Mouse (Mus musculus): ENCODE measurements around the gene 4931428F04Rik. TPM values are rescaled to one million over a fixed set of nuclear protein-coding genes. Genes with fewer than 3 reads are reported as not detected.

4931428F04Rik gene
- polyA plus RNA-seq, 1 experiment from 2014 or later: 23.6 TPM

- 80% methylated on average over 12 of the region's 12 CpGs for WGBS
Observed at GRCm38 (mm10) chr8:105231503-105232320, 58.0 kb downstream of the 4931428F04Rik start.

More at GRCm38 (mm10) chr8:105231503-105232320, 58.0 kb downstream of the 4931428F04Rik start:
- ATAC-seq (replicated peaks; ENCODE audit: insufficient number of reproducible peaks, low FRiP score, low TSS enrichment, low read depth): no peak
- H3K27ac ChIP-seq (replicated peaks; ENCODE audit: low read depth, low read length): no peak overlapping the region
- no peak overlapping the region for H3K9ac ChIP-seq (replicated peaks; ENCODE audit: low read length)
- H3K4me3 ChIP-seq (ENCODE audit: low read depth, low read length): no peak overlapping the region
- H3K4me2 ChIP-seq (ENCODE audit: low read depth, low read length): no peak overlapping the region
- H3K36me3 ChIP-seq (replicated peaks; ENCODE audit: control insufficient read depth, insufficient read depth, low read depth, low read length): no peaks in the 10 kb centered on the region
- DNase-seq (ENCODE audit: low spot score): no peak
- H3K9me3 ChIP-seq (replicated peaks; ENCODE audit: control insufficient read depth, low read length): no peaks in the 10 kb centered on the region
- H3K4me1 ChIP-seq (ENCODE audit: control insufficient read depth, insufficient read depth, low read length): no peaks in the 10 kb centered on the region
- no peaks in the 10 kb centered on the region for H3K27me3 ChIP-seq (ENCODE audit: control insufficient read depth, insufficient read depth, low read length)

MicroRNAs within 50 kb of the gene (microRNA counts, 519-probe panel; counts per million panel counts)
- microRNA mmu-miR-328: 2,729 counts per million, percentile 32 among the panel's probes with 10 or more counts

Small RNA genes lying within 50 kb of the gene (microRNA-seq; reads per million reads assigned to microRNA genes)
- gene Gm27320 (ENCODE audit: borderline number of aligned reads) (not detected), gene Mir328 (ENCODE audit: borderline number of aligned reads) (209 reads per million, percentile 53 among the genes with 10 or more reads in this experiment)

Other genes starting within 250 kb of the 4931428F04Rik start
- gene Ces3a, start 241.3 kb downstream of the 4931428F04Rik start, polyA plus RNA-seq (2014; fragmentation: Nextera tagmentation; extraction: Ambion mirVana): not detected in 2 replicates
- gene Ces3b, start 206.1 kb downstream of the 4931428F04Rik start, polyA plus RNA-seq (2014; fragmentation: Nextera tagmentation; extraction: Ambion mirVana): not detected in 2 replicates
- not detected in 2 replicates for gene Ces4a, start 158.1 kb downstream of the 4931428F04Rik start, polyA plus RNA-seq (2014; fragmentation: Nextera tagmentation; extraction: Ambion mirVana)
- 119 and 139 TPM in 2 replicates for gene Cbfb, start 119.2 kb downstream of the 4931428F04Rik start, polyA plus RNA-seq (2014; fragmentation: Nextera tagmentation; extraction: Ambion mirVana)
- gene D230025D16Rik, start 64.7 kb downstream of the 4931428F04Rik start, polyA plus RNA-seq (2014; fragmentation: Nextera tagmentation; extraction: Ambion mirVana): 30.8 and 31.5 TPM in 2 replicates
- gene B3gnt9, start 34.7 kb downstream of the 4931428F04Rik start, polyA plus RNA-seq (2014; fragmentation: Nextera tagmentation; extraction: Ambion mirVana): 2.3 and 3.3 TPM in 2 replicates
- gene Tradd, start 25.3 kb downstream of the 4931428F04Rik start, polyA plus RNA-seq (2014; fragmentation: Nextera tagmentation; extraction: Ambion mirVana): 14.0 and 16.6 TPM in 2 replicates
- 1.2 and 2.0 TPM in 2 replicates for gene Fbxl8, start 25.2 kb downstream of the 4931428F04Rik start, polyA plus RNA-seq (2014; fragmentation: Nextera tagmentation; extraction: Ambion mirVana)
- 0.13 TPM in 1 of 2 replicates, not detected in the other for gene Hsf4, start 20.1 kb downstream of the 4931428F04Rik start, polyA plus RNA-seq (2014; fragmentation: Nextera tagmentation; extraction: Ambion mirVana)
- gene Nol3, start 13.7 kb downstream of the 4931428F04Rik start, polyA plus RNA-seq (2014; fragmentation: Nextera tagmentation; extraction: Ambion mirVana): 0.84 and 1.2 TPM in 2 replicates
- 7.2 and 8.2 TPM in 2 replicates for gene Exoc3l, start 6.2 kb upstream of the 4931428F04Rik start, polyA plus RNA-seq (2014; fragmentation: Nextera tagmentation; extraction: Ambion mirVana)
- gene E2f4, start 7.8 kb upstream of the 4931428F04Rik start, polyA plus RNA-seq (2014; fragmentation: Nextera tagmentation; extraction: Ambion mirVana): 103 and 110 TPM in 2 replicates
- gene Elmo3, start 15.7 kb upstream of the 4931428F04Rik start, polyA plus RNA-seq (2014; fragmentation: Nextera tagmentation; extraction: Ambion mirVana): 2.8 and 3.3 TPM in 2 replicates
- 0.83 and 0.98 TPM in 2 replicates for gene Lrrc29, start 36.4 kb upstream of the 4931428F04Rik start, polyA plus RNA-seq (2014; fragmentation: Nextera tagmentation; extraction: Ambion mirVana)
- gene Tmem208, start 36.5 kb upstream of the 4931428F04Rik start, polyA plus RNA-seq (2014; fragmentation: Nextera tagmentation; extraction: Ambion mirVana): 91.7 and 99.6 TPM in 2 replicates
- 1.8 and 2.6 TPM in 2 replicates for gene Fhod1, start 58.1 kb upstream of the 4931428F04Rik start, polyA plus RNA-seq (2014; fragmentation: Nextera tagmentation; extraction: Ambion mirVana)
- 3.8 and 4.0 TPM in 2 replicates for gene Slc9a5, start 59.0 kb upstream of the 4931428F04Rik start, polyA plus RNA-seq (2014; fragmentation: Nextera tagmentation; extraction: Ambion mirVana)
- 0.28 and 0.29 TPM in 2 replicates for gene Plekhg4, start 83.4 kb upstream of the 4931428F04Rik start, polyA plus RNA-seq (2014; fragmentation: Nextera tagmentation; extraction: Ambion mirVana)
- gene Kctd19, start 123.6 kb upstream of the 4931428F04Rik start, polyA plus RNA-seq (2014; fragmentation: Nextera tagmentation; extraction: Ambion mirVana): not detected in 2 replicates
- gene Lrrc36, start 123.7 kb upstream of the 4931428F04Rik start, polyA plus RNA-seq (2014; fragmentation: Nextera tagmentation; extraction: Ambion mirVana): 0.39 and 0.49 TPM in 2 replicates
- gene Tppp3, start 181.7 kb upstream of the 4931428F04Rik start, polyA plus RNA-seq (2014; fragmentation: Nextera tagmentation; extraction: Ambion mirVana): 49.5 and 59.1 TPM in 2 replicates
- gene Zdhhc1, start 207.0 kb upstream of the 4931428F04Rik start, polyA plus RNA-seq (2014; fragmentation: Nextera tagmentation; extraction: Ambion mirVana): 15.0 and 17.9 TPM in 2 replicates
- gene Hsd11b2, start 228.9 kb upstream of the 4931428F04Rik start, polyA plus RNA-seq (2014; fragmentation: Nextera tagmentation; extraction: Ambion mirVana): 11.9 and 12.6 TPM in 2 replicates

Measured in embryonic facial prominence, embryonic 11.5 days (tissue).